Mouse (Mus musculus) adrenal gland, postnatal 14 days (tissue): ENCODE measurements around the gene Sipa1l2. TPM values are rescaled to one million over a fixed set of nuclear protein-coding genes. Genes with fewer than 3 reads are reported as not detected.

Experiments used
- DNase-seq: peaks from one replicate; pipeline ENCODE4 v3.0.0; 2021; ENCODE audit warnings: mixed read lengths
- long read RNA-seq, 2 experiments: library from polyadenylated mRNA; stranded (forward); transcript quantifications; one replicate each; pipeline ENCODE4 v2.0.0; 2021
- total RNA-seq: library from RNA; stranded (reverse); gene quantifications from 2 replicates; pipeline ENCODE4 v1.2.3, GENCODE M21; 2021

The Sipa1l2 gene
- total RNA-seq, result 36.6 and 37.9 TPM in 2 replicates
- long read RNA-seq, experiment 1, full-length matches to known transcripts, result 7 of 25 reads
- long read RNA-seq, experiment 1, partial matches to known transcripts, result 13 of 25 reads
- long read RNA-seq, experiment 1, other reads (novel, unspliced or antisense), result 5 of 25 reads
- long read RNA-seq, experiment 2, full-length matches to known transcripts, result 4 of 17 reads
- long read RNA-seq, experiment 2, partial matches to known transcripts, result 9 of 17 reads
- long read RNA-seq, experiment 2, other reads (novel, unspliced or antisense), result 4 of 17 reads

- DNase-seq, result peak; percentile 100
Observed at GRCm38 (mm10) chr8:125569533-125570365, at the start of gene Sipa1l2. TSS of gene Sipa1l2 (minus strand) at chr8:125569808.

- peak; percentile 90 for DNase-seq
Observed at GRCm38 (mm10) chr8:125618543-125619335, 49.1 kb upstream of the Sipa1l2 start.

- DNase-seq, result no peak
Observed at GRCm38 (mm10) chr8:125616935-125617334, 47.3 kb upstream of the Sipa1l2 start.

- DNase-seq, result no peak
Observed at GRCm38 (mm10) chr8:125616039-125616438, 46.4 kb upstream of the Sipa1l2 start.

- DNase-seq, result no peak
Observed at GRCm38 (mm10) chr8:125613552-125613951, 43.9 kb upstream of the Sipa1l2 start.

GRCm38 (mm10) chr8:125611799-125612560 lies 42.4 kb upstream of the Sipa1l2 start:
- DNase-seq, result no peak

GRCm38 (mm10) chr8:125611024-125611798 lies 41.6 kb upstream of the Sipa1l2 start:
- no peak for DNase-seq

- no peak for DNase-seq
Observed at GRCm38 (mm10) chr8:125609737-125610136, 40.1 kb upstream of the Sipa1l2 start.

GRCm38 (mm10) chr8:125607714-125608223 lies 38.2 kb upstream of the Sipa1l2 start:
- DNase-seq, result no peak

- DNase-seq, result no peak
Observed at GRCm38 (mm10) chr8:125606937-125607336, 37.3 kb upstream of the Sipa1l2 start.

GRCm38 (mm10) chr8:125604817-125605512 lies 35.4 kb upstream of the Sipa1l2 start:
- DNase-seq, result no peak

GRCm38 (mm10) chr8:125604213-125604816 lies 34.7 kb upstream of the Sipa1l2 start:
- DNase-seq, result no peak

GRCm38 (mm10) chr8:125603312-125603840 lies 33.8 kb upstream of the Sipa1l2 start:
- DNase-seq, result no peak

GRCm38 (mm10) chr8:125600033-125600686 lies 30.6 kb upstream of the Sipa1l2 start:
- no peak for DNase-seq

- peak; percentile 90 for DNase-seq
Observed at GRCm38 (mm10) chr8:125595571-125596508, 26.2 kb upstream of the Sipa1l2 start.

GRCm38 (mm10) chr8:125590363-125590762 lies 20.8 kb upstream of the Sipa1l2 start:
- no peak for DNase-seq

GRCm38 (mm10) chr8:125586587-125586986 lies 17.0 kb upstream of the Sipa1l2 start:
- no peak for DNase-seq

- DNase-seq, result no peak
Observed at GRCm38 (mm10) chr8:125584276-125584675, 14.7 kb upstream of the Sipa1l2 start.
